Mouse (Mus musculus) limb, embryonic 15.5 days (tissue): ENCODE results near the gene Gm28374. TPM values are rescaled to one million over a fixed set of nuclear protein-coding genes. Genes with fewer than 3 reads are reported as not detected.

Source experiments
- ATAC-seq: fragments of 200-750 bp; cut with Nextera tagmentation; 2 replicates; pipeline ENCODE4 v1.8.0; 2017; ENCODE audit warnings: low read depth, moderate TSS enrichment; ENCODE audit not compliant: insufficient number of reproducible peaks, low FRiP score, low TSS enrichment
- H3K27ac ChIP-seq: fragments of 300-500 bp; sonication (generic); 2 replicates; pipeline ENCODE4 v1.5.1; 2015; ENCODE audit warnings: moderate library complexity, mild to moderate bottlenecking, inconsistent platforms
- H3K27me3 ChIP-seq: fragments of 300-500 bp; sonication (generic); 2 replicates; pipeline ENCODE4 v1.6.1; 2015; ENCODE audit warnings: inconsistent platforms
- H3K36me3 ChIP-seq: fragments of 300-500 bp; sonication (generic); 2 replicates; pipeline ENCODE4 v1.6.1; 2015; ENCODE audit warnings: inconsistent platforms
- H3K4me1 ChIP-seq: fragments of 300-500 bp; sonication (generic); 2 replicates; pipeline ENCODE4 v1.6.1; 2015; ENCODE audit warnings: inconsistent platforms
- H3K4me2 ChIP-seq: fragments of 300-500 bp; sonication (generic); 2 replicates; pipeline ENCODE4 v1.6.1; 2015; ENCODE audit warnings: mild to moderate bottlenecking, inconsistent platforms
- H3K4me3 ChIP-seq: fragments of 300-500 bp; sonication (generic); 2 replicates; pipeline ENCODE4 v1.5.1; 2015; ENCODE audit warnings: mild to moderate bottlenecking, inconsistent platforms
- H3K9ac ChIP-seq: fragments of 300-500 bp; sonication (generic); 2 replicates; pipeline ENCODE4 v1.6.1; 2015; ENCODE audit warnings: inconsistent platforms
- H3K9me3 ChIP-seq: fragments of 300-500 bp; sonication (generic); 2 replicates; pipeline ENCODE4 v1.6.1; 2016; ENCODE audit warnings: inconsistent platforms
- WGBS: fragments of 180-500 bp; shearing (Covaris S2); methylation state at CpG from one replicate; pipeline ENCODE4 v1.1.7; 2015; 5-methylcytosine and 5-hydroxymethylcytosine counted together
- polyA plus RNA-seq: library from polyadenylated mRNA; unstranded; fragments of >200 nt; fragmentation: Nextera tagmentation; extraction: Ambion mirVana; gene quantifications from 2 replicates; pipeline ENCODE4 v1.2.1, GENCODE M21; 2015

Gm28374 gene
- polyA plus RNA-seq, 1 experiment from 2014 or later, result 1.9 TPM

DNA sequence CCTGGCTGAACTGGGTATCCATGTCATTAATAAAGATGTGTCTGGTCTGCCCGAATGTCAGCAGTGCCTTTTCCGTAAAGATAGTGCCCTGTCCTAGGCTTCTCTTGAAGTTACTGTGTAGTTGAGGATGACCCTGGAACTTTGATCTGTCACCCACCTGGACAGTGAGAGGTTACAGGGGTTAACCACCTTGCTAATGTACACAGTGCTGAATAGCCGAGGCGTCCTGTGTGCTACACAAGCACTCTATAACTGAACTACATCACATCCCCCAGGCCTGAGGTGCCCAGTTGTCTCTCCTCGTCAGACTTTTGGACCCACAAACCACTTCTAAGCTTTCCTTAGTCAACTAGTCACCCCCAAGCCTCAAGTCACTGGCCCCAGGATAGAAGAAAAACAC lies 19.6 kb downstream of the Gm28374 start:
- 65% methylated on average over 5 of the region's 5 CpGs for WGBS
- ATAC-seq, result no peak
- Histone ChIP-seq H3K27ac (peak overlapping the region; percentile 94), H3K9ac (peak overlapping the region; percentile 86; the same call in 1 of the 2 replicates), H3K4me1 (peaks cover 39% of the 10 kb centered on the region), H3K36me3 (peaks cover 10% of the 10 kb centered on the region), H3K4me3 (peak overlapping the region; percentile 85), H3K27me3 (no peaks in the 10 kb centered on the region), H3K9me3 (no peaks in the 10 kb centered on the region), H3K4me2 (peak overlapping the region; percentile 94)

- Histone ChIP-seq H3K4me2 (peak overlapping the region; percentile 94), H3K27me3 (no peaks in the 10 kb centered on the region), H3K36me3 (peaks cover 10% of the 10 kb centered on the region), H3K9ac (peak overlapping the region; percentile 86), H3K27ac (peak overlapping the region; percentile 94), H3K4me3 (peak overlapping the region; percentile 85), H3K9me3 (no peaks in the 10 kb centered on the region), H3K4me1 (peaks cover 35% of the 10 kb centered on the region)
- ATAC-seq, result no peak
- 2% methylated on average over 44 of the region's 44 CpGs for WGBS
Measured at GRCm38 (mm10) chr19:6061641-6062302, 20.3 kb downstream of the Gm28374 start.

DNA sequence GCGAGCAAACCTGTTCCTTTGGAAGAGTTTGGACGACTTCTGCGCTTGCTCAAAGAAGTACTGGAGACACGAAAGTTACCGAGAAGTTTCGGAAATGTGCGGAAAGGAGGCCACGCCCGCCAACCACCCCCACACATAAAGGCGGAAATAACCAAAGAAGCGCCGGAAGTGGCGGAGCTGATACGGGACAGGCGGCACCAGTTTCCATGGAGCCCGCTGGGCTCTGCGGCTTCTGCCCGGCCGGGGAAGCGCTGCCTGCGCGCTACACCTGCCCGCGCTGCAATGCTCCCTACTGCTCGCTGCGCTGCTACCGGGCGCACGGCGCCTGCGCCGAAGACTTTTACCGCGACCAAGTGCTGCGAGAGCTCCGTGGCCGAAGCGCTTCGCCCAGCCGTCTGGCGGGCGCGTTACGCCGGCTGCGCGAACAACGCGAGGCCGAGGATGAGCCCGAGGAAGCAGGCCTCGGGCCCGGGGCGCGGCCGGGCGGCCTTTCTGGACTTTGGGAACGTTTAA lies 21.0 kb downstream of the Gm28374 start, which contains the start of gene Znhit2:
TSS of gene Znhit2 (plus strand) at position 172 of the 513 bp plus-strand sequence.
- no peaks in the 10 kb centered on the region for H3K27me3 ChIP-seq
- H3K9me3 ChIP-seq, result no peaks in the 10 kb centered on the region
- H3K9ac ChIP-seq, result peak within 1 kb of the TSS; percentile 86
- peak within 1 kb of the TSS; percentile 94 for H3K4me2 ChIP-seq
- H3K4me3 ChIP-seq, result peak within 1 kb of the TSS; percentile 85
- peak; percentile 70; the same call in 1 of the 2 replicates for ATAC-seq
- peak within 1 kb of the TSS; percentile 94 for H3K27ac ChIP-seq
- peaks cover 35% of the 10 kb centered on the region for H3K4me1 ChIP-seq
- under 1% methylated on average over 58 of the region's 58 CpGs for WGBS
- peaks cover 10% of the 10 kb centered on the region for H3K36me3 ChIP-seq

- H3K9me3 ChIP-seq, result no peaks in the 10 kb centered on the region
- H3K4me3 ChIP-seq, result peak overlapping the region; percentile 90
- peak overlapping the region; percentile 84; the same call in 1 of the 2 replicates for H3K27ac ChIP-seq
- no peak for ATAC-seq
- no peak overlapping the region; the same call in 1 of the 2 replicates for H3K9ac ChIP-seq
- H3K36me3 ChIP-seq, result peaks cover 27% of the 10 kb centered on the region
- no peaks in the 10 kb centered on the region for H3K27me3 ChIP-seq
- peak overlapping the region; percentile 70 for H3K4me2 ChIP-seq
- WGBS, result 73% methylated on average over 5 of the region's 5 CpGs
- peaks cover 35% of the 10 kb centered on the region for H3K4me1 ChIP-seq
Measured at GRCm38 (mm10) chr19:6058966-6059365, 23.1 kb downstream of the Gm28374 start.

DNA sequence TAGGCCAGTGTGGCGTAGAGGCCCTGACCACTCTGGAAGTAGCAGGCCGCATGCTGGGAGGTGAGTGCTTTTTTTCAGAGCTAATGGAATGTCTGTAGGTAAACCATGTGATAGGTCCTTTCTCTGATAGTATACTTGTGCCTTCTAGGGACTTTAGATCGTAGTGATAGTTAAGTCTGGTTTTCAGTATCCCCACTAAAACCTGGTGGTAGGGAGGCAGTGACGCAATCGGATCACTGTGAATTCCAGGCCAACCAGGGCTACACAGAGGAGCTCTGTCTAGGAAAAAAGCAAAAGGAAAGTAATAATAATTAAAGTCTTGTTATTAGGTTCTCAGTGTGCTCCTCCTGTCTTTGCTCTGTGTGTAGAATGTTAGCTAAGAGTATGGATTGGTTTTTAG lies 23.5 kb downstream of the Gm28374 start:
- Histone ChIP-seq H3K9ac (peak overlapping the region; percentile 90), H3K4me1 (peaks cover 35% of the 10 kb centered on the region), H3K27me3 (no peaks in the 10 kb centered on the region), H3K36me3 (peaks cover 32% of the 10 kb centered on the region), H3K4me2 (peak overlapping the region; percentile 70), H3K4me3 (peak overlapping the region; percentile 90), H3K9me3 (no peaks in the 10 kb centered on the region), H3K27ac (peak overlapping the region; percentile 84)
- 33% methylated on average over 5 of the region's 5 CpGs for WGBS
- no peak for ATAC-seq

- under 1% methylated on average over 63 of the region's 63 CpGs for WGBS
- no peaks in the 10 kb centered on the region for H3K27me3 ChIP-seq
Measured at GRCm38 (mm10) chr19:6057313-6058096, 24.6 kb downstream of the Gm28374 start, which contains the start of the genes Mrpl49 and Fau. TSS of gene Mrpl49 (minus strand) at chr19:6057785. TSS of gene Fau (plus strand) at chr19:6057844.

DNA sequence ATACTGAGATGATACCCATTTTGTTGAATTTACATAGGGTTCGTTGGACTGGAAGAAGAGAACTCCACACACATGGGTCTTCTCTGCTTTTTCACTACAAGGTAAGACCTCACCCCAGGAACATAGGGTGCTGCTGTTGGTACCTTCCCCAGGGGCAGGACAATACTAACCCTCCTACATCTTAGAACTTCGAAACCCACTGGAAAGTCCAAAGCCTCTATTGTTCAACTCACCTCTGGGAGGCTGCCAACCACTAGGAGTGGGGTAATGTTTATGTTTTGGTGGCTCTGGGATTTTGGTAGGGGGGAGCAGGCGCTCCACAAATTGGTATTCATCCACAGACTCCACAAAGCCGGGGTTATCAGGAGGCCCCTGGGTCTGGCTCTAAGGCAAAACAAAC lies 25.4 kb downstream of the Gm28374 start:
- peak overlapping the region; percentile 67 for H3K9ac ChIP-seq
- H3K4me1 ChIP-seq, result peaks cover 27% of the 10 kb centered on the region
- no peaks in the 10 kb centered on the region for H3K27me3 ChIP-seq
- H3K36me3 ChIP-seq, result peaks cover 50% of the 10 kb centered on the region
- no peaks in the 10 kb centered on the region for H3K9me3 ChIP-seq
- peak overlapping the region; percentile 66 for H3K4me2 ChIP-seq
- 58% methylated on average over 4 of the region's 4 CpGs for WGBS
- no peak overlapping the region for H3K27ac ChIP-seq
- ATAC-seq, result no peak
- H3K4me3 ChIP-seq, result peak overlapping the region; percentile 90

More at GRCm38 (mm10) chr19:6057313-6058096, 24.6 kb downstream of the Gm28374 start, which contains the start of the genes Mrpl49 and Fau:
- H3K27ac ChIP-seq, result peak within 1 kb of the TSS; percentile 84
- H3K4me3 ChIP-seq, result peak within 1 kb of the TSS; percentile 90
- peaks cover 42% of the 10 kb centered on the region for H3K36me3 ChIP-seq
- H3K4me1 ChIP-seq, result peaks cover 35% of the 10 kb centered on the region
- no peaks in the 10 kb centered on the region for H3K9me3 ChIP-seq
- peak; percentile 87 for ATAC-seq
- H3K9ac ChIP-seq, result peak within 1 kb of the TSS; percentile 90
- H3K4me2 ChIP-seq, result peak within 1 kb of the TSS; percentile 70

GRCm38 (mm10) chr19:6054296-6054695 lies 27.8 kb downstream of the Gm28374 start:
- Histone ChIP-seq H3K27me3 (no peaks in the 10 kb centered on the region), H3K4me1 (peaks cover 21% of the 10 kb centered on the region), H3K27ac (no peak overlapping the region), H3K36me3 (peaks cover 69% of the 10 kb centered on the region), H3K9me3 (no peaks in the 10 kb centered on the region), H3K4me2 (no peak overlapping the region), H3K4me3 (no peak overlapping the region), H3K9ac (no peak overlapping the region)
- 76% methylated on average over 5 of the region's 5 CpGs for WGBS
- no peak for ATAC-seq

DNA sequence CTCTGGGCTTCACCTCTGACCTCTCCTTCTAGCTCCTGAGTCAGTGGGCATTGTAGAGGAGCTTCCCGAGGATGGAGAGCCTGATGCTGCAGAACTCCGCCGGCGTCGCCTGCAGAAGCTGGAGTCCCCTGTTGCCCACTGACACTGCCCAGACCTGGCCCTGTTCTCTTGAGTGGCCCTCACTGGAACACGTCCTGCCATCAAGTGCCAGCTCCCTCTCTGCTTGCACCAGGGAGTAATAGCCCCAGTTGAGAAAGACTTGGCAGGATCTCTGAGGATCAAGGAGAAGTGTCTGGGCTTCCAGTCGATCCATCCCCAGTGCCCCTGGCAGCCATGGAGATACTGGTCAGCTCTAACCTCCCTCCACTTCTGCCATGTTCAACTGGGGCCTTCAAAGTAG lies 29.5 kb downstream of the Gm28374 start:
- Histone ChIP-seq H3K27me3 (no peaks in the 10 kb centered on the region), H3K9ac (no peak overlapping the region), H3K27ac (no peak overlapping the region), H3K9me3 (no peaks in the 10 kb centered on the region), H3K36me3 (peaks cover 80% of the 10 kb centered on the region), H3K4me1 (peaks cover 28% of the 10 kb centered on the region), H3K4me3 (no peak overlapping the region), H3K4me2 (no peak overlapping the region)
- 89% methylated on average over 7 of the region's 7 CpGs for WGBS
- no peak for ATAC-seq

- Histone ChIP-seq H3K36me3 (peaks cover 62% of the 10 kb centered on the region), H3K27me3 (no peaks in the 10 kb centered on the region), H3K9ac (0 out of 2 replicates have a peak overlapping the region, but pooled peaks have one; percentile 82), H3K4me2 (no peak overlapping the region), H3K9me3 (no peaks in the 10 kb centered on the region), H3K4me3 (no peak overlapping the region), H3K4me1 (peaks cover 26% of the 10 kb centered on the region), H3K27ac (no peak overlapping the region)
- ATAC-seq, result no peak
- 84% methylated on average over 11 of the region's 11 CpGs for WGBS
Measured at GRCm38 (mm10) chr19:6048681-6049410, 33.2 kb downstream of the Gm28374 start.

DNA sequence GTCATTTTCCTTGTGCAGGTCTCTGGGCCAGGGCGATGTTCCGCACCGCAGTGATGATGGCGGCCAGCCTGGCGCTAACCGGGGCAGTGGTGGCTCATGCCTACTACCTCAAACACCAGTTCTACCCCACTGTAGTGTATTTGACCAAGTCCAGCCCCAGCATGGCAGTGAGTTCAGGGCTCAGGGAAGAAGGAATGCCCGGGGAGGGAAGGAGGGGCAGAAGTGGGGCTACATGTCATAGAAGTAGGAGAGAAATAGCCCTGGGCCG lies 34.2 kb downstream of the Gm28374 start:
- peaks cover 52% of the 10 kb centered on the region for H3K36me3 ChIP-seq

More for the DNA sequence above, 34.2 kb downstream of the Gm28374 start:
- peak overlapping the region; percentile 99; the same call in 1 of the 2 replicates for H3K27ac ChIP-seq
- H3K27me3 ChIP-seq, result no peaks in the 10 kb centered on the region
- H3K4me3 ChIP-seq, result peak overlapping the region; percentile 97
- peak overlapping the region; percentile 81 for H3K4me2 ChIP-seq
- ATAC-seq, result no peak
- H3K9ac ChIP-seq, result peak overlapping the region; percentile 82
- H3K9me3 ChIP-seq, result no peaks in the 10 kb centered on the region
- H3K4me1 ChIP-seq, result peaks cover 23% of the 10 kb centered on the region
- 86% methylated on average over 8 of the region's 8 CpGs for WGBS
